Mouse (Mus musculus) G1E (cell line): ENCODE results near the gene Nbl1. TPM values are rescaled to one million over a fixed set of nuclear protein-coding genes. Genes with fewer than 3 reads are reported as not detected.

Experiments used
- ATAC-seq: 2 replicates; pipeline ENCODE4 v1.8.0; 2016; ENCODE audit warnings: mild to moderate bottlenecking; ENCODE audit not compliant: insufficient number of reproducible peaks, poor library complexity, low FRiP score, severe bottlenecking; ENCODE audit errors: extremely low read depth
- DNase-seq: peaks from one replicate; pipeline ENCODE4 v3.0.0; 2012; ENCODE audit warnings: low spot score
- H3K27me3 ChIP-seq: 2 replicates; pipeline ENCODE4 v1.6.1; 2012; ENCODE audit warnings: mild to moderate bottlenecking, low read length, inconsistent platforms; ENCODE audit not compliant: insufficient read depth
- H3K36me3 ChIP-seq: replicated peaks from 2 replicates; pipeline ENCODE3; 2012; ENCODE audit warnings: mild to moderate bottlenecking, inconsistent platforms
- H3K4me1 ChIP-seq: 2 replicates; pipeline ENCODE4 v1.6.1; 2012; ENCODE audit warnings: low read depth, low read length, inconsistent platforms, mixed read lengths; ENCODE audit not compliant: insufficient read depth
- H3K4me3 ChIP-seq: 2 replicates; pipeline ENCODE4 v1.5.1; 2012; ENCODE audit warnings: low read depth, mild to moderate bottlenecking, inconsistent platforms, low read length, moderate library complexity, mixed read lengths
- H3K9me3 ChIP-seq: replicated peaks from 2 replicates; pipeline ENCODE4 v1.6.1; 2012; ENCODE audit warnings: inconsistent platforms
- CTCF ChIP-seq: IDR thresholded peaks from 2 replicates; pipeline ENCODE4 v1.5.1; 2012; ENCODE audit warnings: low read depth, low read length, inconsistent platforms, mixed read lengths
- GATA1 ChIP-seq: IDR thresholded peaks from 2 replicates; pipeline ENCODE4 v1.6.1; 2012; ENCODE audit warnings: borderline replicate concordance, low read length, inconsistent platforms, mixed read lengths
- GATA2 ChIP-seq: IDR thresholded peaks from 2 replicates; pipeline ENCODE4 v1.6.1; 2012; ENCODE audit warnings: low read depth, low read length, inconsistent platforms, borderline replicate concordance
- POLR2AphosphoS5 ChIP-seq: IDR thresholded peaks from 2 replicates; pipeline ENCODE4 v1.6.1; 2012; ENCODE audit warnings: low read depth, low read length, inconsistent platforms; ENCODE audit not compliant: insufficient replicate concordance
- TAL1 ChIP-seq: conservative IDR thresholded peaks from 2 replicates; pipeline ENCODE4 v1.6.1; 2012; ENCODE audit warnings: low read depth, low read length, inconsistent platforms, mixed read lengths
- polyA plus RNA-seq: library from polyadenylated mRNA; stranded (reverse); fragments of >175 nt; gene quantifications from 2 replicates; pipeline ENCODE4 v1.2.3, GENCODE M21; 2012
- total RNA-seq, 2 experiments: library from RNA; stranded (forward) in 1 of 2; stranded (reverse) in 1 of 2; fragments of 200-1000 nt in 1 of 2; fragments of >200 nt in 1 of 2; fragmentation: Nextera tagmentation in 1 of 2; gene quantifications; 2 replicates each; pipeline ENCODE4 v1.2.3; 2014 to 2017

Gene Nbl1
- total and polyA plus RNA-seq, 3 experiments: 0.05 to 0.11 TPM; not detected in 1

- TF ChIP-seq POLR2AphosphoS5: no peak
- TF ChIP-seq GATA1: no peak
- no peak for TF ChIP-seq GATA2
- TF ChIP-seq TAL1: no peak
- no peak for TF ChIP-seq CTCF
- Histone ChIP-seq H3K36me3 (peaks cover 91% of the 10 kb centered on the region), H3K4me3 (no peak overlapping the region), H3K9me3 (peaks cover 4% of the 10 kb centered on the region), H3K27me3 (no peaks in the 10 kb centered on the region), H3K4me1 (no peaks in the 10 kb centered on the region)
- no peak for DNase-seq
- no peak for ATAC-seq
Measured at GRCm38 (mm10) chr4:139037795-139038607, 54.8 kb downstream of the Nbl1 start.

GRCm38 (mm10) chr4:139035799-139036198 is 57.0 kb downstream of the Nbl1 start:
- Histone ChIP-seq H3K4me1 (no peaks in the 10 kb centered on the region), H3K36me3 (peaks cover 99% of the 10 kb centered on the region), H3K9me3 (peaks cover 4% of the 10 kb centered on the region), H3K4me3 (no peak overlapping the region), H3K27me3 (no peaks in the 10 kb centered on the region)
- no peak for ATAC-seq
- no peak for DNase-seq
- TF ChIP-seq GATA2 (no peak), CTCF (no peak), POLR2AphosphoS5 (no peak), GATA1 (no peak), TAL1 (no peak)

DNA sequence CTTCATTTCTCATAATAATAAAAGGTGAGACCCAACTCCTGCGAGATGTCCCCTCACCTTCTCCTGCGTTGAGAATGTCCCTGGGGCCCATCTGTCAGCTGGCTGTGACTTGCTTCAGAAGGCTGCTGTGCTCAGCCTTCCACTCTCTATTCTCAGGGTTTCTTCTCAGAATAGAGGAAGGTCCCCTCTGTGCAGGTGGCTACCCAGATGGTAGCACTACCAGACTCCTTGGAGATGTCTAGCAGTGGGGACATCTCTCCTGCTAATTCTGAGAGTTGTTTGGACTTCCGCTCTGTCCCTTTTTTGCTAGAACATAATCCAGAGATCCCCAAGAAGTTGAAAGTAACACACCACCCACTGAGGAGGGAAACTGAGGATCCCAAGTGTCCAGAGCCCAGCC is 57.9 kb downstream of the Nbl1 start:
- ATAC-seq (no peak), DNase-seq (no peak)
- no peaks in the 10 kb centered on the region for H3K4me1 ChIP-seq
- no peak for TF ChIP-seq TAL1
- no peak for TF ChIP-seq CTCF
- TF ChIP-seq GATA1: no peak
- no peak for TF ChIP-seq GATA2
- TF ChIP-seq POLR2AphosphoS5: no peak
- H3K4me3 ChIP-seq: no peak overlapping the region
- peaks cover 100% of the 10 kb centered on the region for H3K36me3 ChIP-seq
- H3K9me3 ChIP-seq: peaks cover 4% of the 10 kb centered on the region
- H3K27me3 ChIP-seq: no peaks in the 10 kb centered on the region

- TF ChIP-seq CTCF: no peak
- no peak for TF ChIP-seq TAL1
- no peak for TF ChIP-seq POLR2AphosphoS5
- TF ChIP-seq GATA1: no peak
- no peak for TF ChIP-seq GATA2
- H3K4me3 ChIP-seq: no peak overlapping the region
- no peaks in the 10 kb centered on the region for H3K27me3 ChIP-seq
- no peak for ATAC-seq
- H3K4me1 ChIP-seq: no peaks in the 10 kb centered on the region
- DNase-seq: no peak
- peaks cover 100% of the 10 kb centered on the region for H3K36me3 ChIP-seq
- peaks cover 4% of the 10 kb centered on the region for H3K9me3 ChIP-seq
Measured at GRCm38 (mm10) chr4:139034540-139034939, 58.3 kb downstream of the Nbl1 start.

DNA sequence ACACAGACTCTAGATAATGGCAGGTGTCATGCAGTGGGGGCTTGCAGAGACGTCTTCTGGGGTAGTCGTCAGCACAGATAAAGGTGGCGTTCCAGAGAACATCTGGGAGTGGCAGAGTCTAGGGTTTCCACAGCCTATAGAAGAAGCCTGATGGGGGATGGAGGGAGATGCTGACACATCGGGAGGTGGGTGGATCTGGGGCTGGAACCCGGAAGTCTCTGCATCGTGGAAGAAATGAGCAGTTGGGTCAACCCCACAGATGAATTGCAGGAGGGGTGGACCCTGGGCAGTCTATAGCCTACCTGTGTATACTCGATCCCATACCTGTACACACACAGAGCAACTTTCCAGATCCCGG is 58.8 kb downstream of the Nbl1 start:
- Histone ChIP-seq H3K27me3 (no peaks in the 10 kb centered on the region), H3K4me1 (no peaks in the 10 kb centered on the region), H3K4me3 (no peak overlapping the region), H3K36me3 (peaks cover 100% of the 10 kb centered on the region), H3K9me3 (peaks cover 4% of the 10 kb centered on the region)
- no peak for TF ChIP-seq POLR2AphosphoS5
- TF ChIP-seq GATA2: no peak
- TF ChIP-seq CTCF: no peak
- TF ChIP-seq GATA1: no peak
- no peak for TF ChIP-seq TAL1
- DNase-seq (no peak), ATAC-seq (no peak)

DNA sequence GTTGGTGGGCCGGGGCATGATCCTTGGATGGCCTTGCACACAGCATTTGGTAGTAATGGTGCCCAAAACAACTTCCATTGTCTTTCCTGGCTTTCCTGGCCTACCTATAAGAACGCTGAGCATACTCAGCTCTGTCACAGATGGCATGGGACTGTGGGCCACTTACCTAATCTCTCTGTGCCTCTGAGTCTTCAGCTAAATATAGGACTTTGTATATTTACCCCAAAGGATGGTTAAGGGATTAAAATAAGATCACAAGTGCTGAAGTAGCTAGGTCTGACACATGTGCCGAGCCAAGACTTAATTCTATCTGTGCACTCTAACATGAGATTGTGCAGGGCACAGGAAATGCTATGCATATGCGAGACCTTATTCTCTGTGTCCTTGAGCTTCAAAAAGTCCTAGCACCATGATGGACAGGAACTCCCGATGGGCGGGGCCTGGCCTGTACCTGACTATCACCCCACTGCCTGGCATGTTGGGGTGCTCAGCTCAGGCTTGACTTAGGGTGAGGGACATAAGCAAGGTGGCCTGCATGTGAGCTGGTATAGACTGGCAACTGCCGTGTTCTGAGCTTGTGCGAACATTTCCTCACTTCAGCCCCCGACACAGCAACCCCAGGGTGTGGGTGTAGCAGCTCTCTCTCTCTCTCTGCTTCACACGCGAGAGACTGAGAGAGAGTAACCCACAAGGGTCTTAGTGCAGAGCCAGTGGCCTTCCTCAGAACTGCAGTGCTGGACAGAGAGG is 59.4 kb downstream of the Nbl1 start:
- Histone ChIP-seq H3K36me3 (peaks cover 99% of the 10 kb centered on the region), H3K4me1 (no peaks in the 10 kb centered on the region), H3K27me3 (no peaks in the 10 kb centered on the region), H3K4me3 (no peak overlapping the region), H3K9me3 (peaks cover 4% of the 10 kb centered on the region)
- TF ChIP-seq CTCF: no peak
- no peak for TF ChIP-seq TAL1
- TF ChIP-seq GATA1: no peak
- TF ChIP-seq POLR2AphosphoS5: no peak
- no peak for TF ChIP-seq GATA2
- ATAC-seq (no peak), DNase-seq (no peak)
